Mouse (Mus musculus): Measurements from ENCODE around the gene Gm17018. TPM values are rescaled to one million over a fixed set of nuclear protein-coding genes. Genes with fewer than 3 reads are reported as not detected.
"Not testable (repeated sequence)": the region's sequence is repeated elsewhere in the genome, so short reads cannot be mapped to it uniquely, and the experiment has no call there.

The Gm17018 gene
- polyA plus RNA-seq, 1 experiment from 2014 or later = 19.9 TPM

GRCm38 (mm10) chr19:45535214-45535735, 25.1 kb upstream of the Gm17018 start:
- H3K4me1 ChIP-seq (replicated peaks) = peaks cover 41% of the 10 kb centered on the region
- no peaks in the 10 kb centered on the region for H3K9me3 ChIP-seq (replicated peaks)
- no peak for DNase-seq
- H3K36me3 ChIP-seq = peaks cover 8% of the 10 kb centered on the region
- no peak overlapping the region for H3K4me3 ChIP-seq (replicated peaks)
- H3K27ac ChIP-seq = no peak overlapping the region
- H3K27me3 ChIP-seq = peaks cover under 1% of the 10 kb centered on the region
- H3K9ac ChIP-seq = no peak overlapping the region
- ATAC-seq (ENCODE audit: low read depth) = no peak
- WGBS (ENCODE audit: insufficient replicate concordance) = 80% methylated on average over 8 of the region's 8 CpGs
- H3K4me2 ChIP-seq = no peak overlapping the region

GRCm38 (mm10) chr19:45535929-45536328, 24.5 kb upstream of the Gm17018 start:
- peaks cover 37% of the 10 kb centered on the region for H3K4me1 ChIP-seq (replicated peaks)
- peaks cover 7% of the 10 kb centered on the region for H3K27me3 ChIP-seq
- H3K36me3 ChIP-seq = peaks cover under 1% of the 10 kb centered on the region; the same call in 1 of the 2 replicates
- no peak overlapping the region for H3K4me2 ChIP-seq
- ATAC-seq (ENCODE audit: low read depth) (no peak), DNase-seq (no peak)
- H3K9ac ChIP-seq = no peak overlapping the region
- H3K9me3 ChIP-seq (replicated peaks) = no peaks in the 10 kb centered on the region
- 58% methylated on average over 6 of the region's 6 CpGs for WGBS (ENCODE audit: insufficient replicate concordance)
- H3K27ac ChIP-seq = no peak overlapping the region
- H3K4me3 ChIP-seq (replicated peaks) = no peak overlapping the region

GRCm38 (mm10) chr19:45537505-45537904, 22.9 kb upstream of the Gm17018 start:
- no peak overlapping the region for H3K4me3 ChIP-seq (replicated peaks)
- no peak overlapping the region for H3K4me2 ChIP-seq
- ATAC-seq (ENCODE audit: low read depth) (peak; percentile 17; the same call in 1 of the 2 replicates), DNase-seq (peak; percentile 45)
- no peaks in the 10 kb centered on the region for H3K36me3 ChIP-seq
- H3K9ac ChIP-seq = no peak overlapping the region
- H3K27ac ChIP-seq = no peak overlapping the region
- H3K9me3 ChIP-seq (replicated peaks) = no peaks in the 10 kb centered on the region
- 14% methylated on average over 1 of the region's 1 CpGs for WGBS (ENCODE audit: insufficient replicate concordance)
- peaks cover 49% of the 10 kb centered on the region for H3K4me1 ChIP-seq (replicated peaks)
- peaks cover 22% of the 10 kb centered on the region for H3K27me3 ChIP-seq

- no peaks in the 10 kb centered on the region for H3K36me3 ChIP-seq
- H3K9me3 ChIP-seq (replicated peaks) = no peaks in the 10 kb centered on the region
- H3K4me1 ChIP-seq (replicated peaks) = peaks cover 53% of the 10 kb centered on the region
- peak overlapping the region; percentile 81 for H3K4me2 ChIP-seq
- WGBS (ENCODE audit: insufficient replicate concordance) = 50% methylated on average over 8 of the region's 8 CpGs
- DNase-seq (no peak), ATAC-seq (ENCODE audit: low read depth) (no peak)
- H3K27me3 ChIP-seq = peaks cover 39% of the 10 kb centered on the region
- no peak overlapping the region for H3K9ac ChIP-seq
- no peak overlapping the region for H3K27ac ChIP-seq
- H3K4me3 ChIP-seq (replicated peaks) = peak overlapping the region; percentile 55
Measured at GRCm38 (mm10) chr19:45540657-45541408, 19.6 kb upstream of the Gm17018 start.

- Histone ChIP-seq H3K9me3 (replicated peaks) (no peaks in the 10 kb centered on the region), H3K4me2 (peak overlapping the region; percentile 81), H3K27ac (no peak overlapping the region), H3K4me1 (replicated peaks) (peaks cover 53% of the 10 kb centered on the region), H3K9ac (peak overlapping the region; percentile 71), H3K36me3 (no peaks in the 10 kb centered on the region), H3K27me3 (peaks cover 46% of the 10 kb centered on the region), H3K4me3 (replicated peaks) (peak overlapping the region; percentile 55)
- WGBS (ENCODE audit: insufficient replicate concordance) = under 1% methylated on average over 53 of the region's 58 CpGs
- ATAC-seq (ENCODE audit: low read depth) (0 out of 2 replicates have a peak, but pooled peaks have one; percentile 23), DNase-seq (no peak)
Measured at GRCm38 (mm10) chr19:45541409-45542041, 18.9 kb upstream of the Gm17018 start.

GRCm38 (mm10) chr19:45542061-45542460, 18.4 kb upstream of the Gm17018 start:
- 34% methylated on average over 3 of the region's 3 CpGs for WGBS (ENCODE audit: insufficient replicate concordance)
- no peak for ATAC-seq (ENCODE audit: low read depth)
- peaks cover 51% of the 10 kb centered on the region for H3K27me3 ChIP-seq
- peak overlapping the region; percentile 55 for H3K4me3 ChIP-seq (replicated peaks)
- peak overlapping the region; percentile 81 for H3K4me2 ChIP-seq
- H3K9me3 ChIP-seq (replicated peaks) = no peaks in the 10 kb centered on the region
- peak overlapping the region; percentile 71 for H3K9ac ChIP-seq
- H3K27ac ChIP-seq = no peak overlapping the region
- no peak for DNase-seq
- H3K4me1 ChIP-seq (replicated peaks) = peaks cover 57% of the 10 kb centered on the region
- H3K36me3 ChIP-seq = no peaks in the 10 kb centered on the region

GRCm38 (mm10) chr19:45544152-45544924, 16.1 kb upstream of the Gm17018 start:
- peaks cover 60% of the 10 kb centered on the region for H3K4me1 ChIP-seq (replicated peaks)
- no peaks in the 10 kb centered on the region for H3K36me3 ChIP-seq
- peaks cover 52% of the 10 kb centered on the region for H3K27me3 ChIP-seq
- no peak for DNase-seq
- H3K9ac ChIP-seq = peak overlapping the region; percentile 50
- no peak overlapping the region for H3K27ac ChIP-seq
- ATAC-seq (ENCODE audit: low read depth) = no peak
- no peaks in the 10 kb centered on the region; the same call in 1 of the 2 replicates for H3K9me3 ChIP-seq (replicated peaks)
- H3K4me2 ChIP-seq = peak overlapping the region; percentile 79
- peak overlapping the region; percentile 56 for H3K4me3 ChIP-seq (replicated peaks)
- WGBS (ENCODE audit: insufficient replicate concordance) = under 1% methylated on average over 20 of the region's 26 CpGs

GRCm38 (mm10) chr19:45544925-45545321, 15.5 kb upstream of the Gm17018 start:
- ATAC-seq (ENCODE audit: low read depth) = peak; percentile 25; the same call in 1 of the 2 replicates
- no peak overlapping the region for H3K27ac ChIP-seq
- peaks cover 52% of the 10 kb centered on the region for H3K27me3 ChIP-seq
- peak overlapping the region; percentile 56 for H3K4me3 ChIP-seq (replicated peaks)
- WGBS (ENCODE audit: insufficient replicate concordance) = under 1% methylated on average over 30 of the region's 30 CpGs
- peak overlapping the region; percentile 79 for H3K4me2 ChIP-seq
- H3K9ac ChIP-seq = peak overlapping the region; percentile 50
- no peaks in the 10 kb centered on the region; the same call in 1 of the 2 replicates for H3K9me3 ChIP-seq (replicated peaks)
- peak; percentile 63 for DNase-seq
- H3K36me3 ChIP-seq = no peaks in the 10 kb centered on the region
- H3K4me1 ChIP-seq (replicated peaks) = peaks cover 60% of the 10 kb centered on the region

- peaks cover 23% of the 10 kb centered on the region for H3K27me3 ChIP-seq
- H3K9ac ChIP-seq; H3K36me3 ChIP-seq; H3K9me3 ChIP-seq (replicated peaks); H3K4me3 ChIP-seq (replicated peaks): not testable (repeated sequence)
- peak; percentile 92 for ATAC-seq (ENCODE audit: low read depth)
- H3K27ac ChIP-seq = peak overlapping the region; percentile 70; the same call in 1 of the 2 replicates
- peak; percentile 57 for DNase-seq
- H3K4me2 ChIP-seq = peak overlapping the region; percentile 24
- peaks cover 62% of the 10 kb centered on the region for H3K4me1 ChIP-seq (replicated peaks)
Measured at GRCm38 (mm10) chr19:45548196-45548595, 12.2 kb upstream of the Gm17018 start.

GRCm38 (mm10) chr19:45549128-45549915, 11.1 kb upstream of the Gm17018 start:
- Histone ChIP-seq H3K9ac (peak overlapping the region; percentile 18), H3K4me1 (replicated peaks) (peaks cover 52% of the 10 kb centered on the region), H3K27ac (peak overlapping the region; percentile 73), H3K4me3 (replicated peaks) (no peak overlapping the region), H3K27me3 (peaks cover 17% of the 10 kb centered on the region), H3K4me2 (no peak overlapping the region), H3K9me3 (replicated peaks) (no peaks in the 10 kb centered on the region; the same call in 1 of the 2 replicates), H3K36me3 (peaks cover 20% of the 10 kb centered on the region)
- ATAC-seq (ENCODE audit: low read depth) = peak; percentile 67
- 70% methylated on average over 23 of the region's 23 CpGs for whole genome bisulfite sequencing (ENCODE audit: insufficient replicate concordance)
- DNase-seq = peak; percentile 33

Data from liver, embryonic 13.5 days (tissue).